Mouse (Mus musculus): ENCODE measurements around the gene Rnf126. TPM values are rescaled to one million over a fixed set of nuclear protein-coding genes. Genes with fewer than 3 reads are reported as not detected.

Rnf126 gene
- polyA plus RNA-seq, 1 experiment from 2014 or later: 104 TPM

- no peaks in the 10 kb centered on the region for H3K9me3 ChIP-seq (ENCODE audit: control insufficient read depth, low read length)
- H3K4me3 ChIP-seq (ENCODE audit: low read length): peak overlapping the region; percentile 54
- ATAC-seq (ENCODE audit: low FRiP score, low TSS enrichment): no peak
- H3K4me2 ChIP-seq (replicated peaks; ENCODE audit: low read depth, low read length): peak overlapping the region; percentile 90
- no peaks in the 10 kb centered on the region for H3K36me3 ChIP-seq (ENCODE audit: control insufficient read depth, insufficient read depth, low read length)
- 3% methylated on average over 43 of the region's 43 CpGs for WGBS
- H3K4me1 ChIP-seq (ENCODE audit: control insufficient read depth, insufficient read depth, low read length): peaks cover 12% of the 10 kb centered on the region; the same call in 1 of the 2 replicates
- H3K9ac ChIP-seq (ENCODE audit: low read depth, low read length): no peak overlapping the region
- H3K27me3 ChIP-seq (ENCODE audit: control insufficient read depth, insufficient read depth, low read length): peaks cover 35% of the 10 kb centered on the region
- no peak overlapping the region for H3K27ac ChIP-seq (ENCODE audit: low read depth, low read length)
Measured at GRCm38 (mm10) chr10:79717640-79718357, 49.0 kb downstream of the Rnf126 start.

GRCm38 (mm10) chr10:79716988-79717355 is 49.8 kb downstream of the Rnf126 start:
- H3K27ac ChIP-seq (ENCODE audit: low read depth, low read length): no peak overlapping the region
- H3K9me3 ChIP-seq (ENCODE audit: control insufficient read depth, low read length): no peaks in the 10 kb centered on the region
- H3K9ac ChIP-seq (ENCODE audit: low read depth, low read length): peak overlapping the region; percentile 40; the same call in 1 of the 2 replicates
- 2% methylated on average over 35 of the region's 44 CpGs for WGBS
- ATAC-seq (ENCODE audit: low FRiP score, low TSS enrichment): no peak
- H3K36me3 ChIP-seq (ENCODE audit: control insufficient read depth, insufficient read depth, low read length): peaks cover 1% of the 10 kb centered on the region
- H3K4me1 ChIP-seq (ENCODE audit: control insufficient read depth, insufficient read depth, low read length): peaks cover 12% of the 10 kb centered on the region; the same call in 1 of the 2 replicates
- H3K4me2 ChIP-seq (replicated peaks; ENCODE audit: low read depth, low read length): peak overlapping the region; percentile 90
- H3K27me3 ChIP-seq (ENCODE audit: control insufficient read depth, insufficient read depth, low read length): peaks cover 35% of the 10 kb centered on the region
- peak overlapping the region; percentile 54 for H3K4me3 ChIP-seq (ENCODE audit: low read length)

- peak within 1 kb of the TSS; percentile 40 for H3K9ac ChIP-seq (ENCODE audit: low read depth, low read length)
- 0 out of 2 replicates have a peak, but pooled peaks have one; percentile 12 for ATAC-seq (ENCODE audit: low FRiP score, low TSS enrichment)
- peaks cover 35% of the 10 kb centered on the region for H3K27me3 ChIP-seq (ENCODE audit: control insufficient read depth, insufficient read depth, low read length)
- H3K4me1 ChIP-seq (ENCODE audit: control insufficient read depth, insufficient read depth, low read length): peaks cover 12% of the 10 kb centered on the region; the same call in 1 of the 2 replicates
- peaks cover 7% of the 10 kb centered on the region for H3K36me3 ChIP-seq (ENCODE audit: control insufficient read depth, insufficient read depth, low read length)
- WGBS: 2% methylated on average over 37 of the region's 91 CpGs
- H3K9me3 ChIP-seq (ENCODE audit: control insufficient read depth, low read length): no peaks in the 10 kb centered on the region
- H3K27ac ChIP-seq (ENCODE audit: low read depth, low read length): no peak within 1 kb of the TSS
- H3K4me2 ChIP-seq (replicated peaks; ENCODE audit: low read depth, low read length): peak within 1 kb of the TSS; percentile 90
- H3K4me3 ChIP-seq (ENCODE audit: low read length): peak within 1 kb of the TSS; percentile 54
Measured at GRCm38 (mm10) chr10:79716254-79716987, 50.3 kb downstream of the Rnf126 start, which contains the start of gene Hcn2. Gene Hcn2 (plus strand): TSS chr10:79716634.

GRCm38 (mm10) chr10:79714996-79715395 is 51.8 kb downstream of the Rnf126 start:
- Histone ChIP-seq H3K36me3 (ENCODE audit: control insufficient read depth, insufficient read depth, low read length) (peaks cover 21% of the 10 kb centered on the region), H3K9me3 (ENCODE audit: control insufficient read depth, low read length) (no peaks in the 10 kb centered on the region), H3K4me3 (ENCODE audit: low read length) (no peak overlapping the region), H3K27me3 (ENCODE audit: control insufficient read depth, insufficient read depth, low read length) (peaks cover 35% of the 10 kb centered on the region), H3K9ac (ENCODE audit: low read depth, low read length) (no peak overlapping the region), H3K4me2 (replicated peaks; ENCODE audit: low read depth, low read length) (no peak overlapping the region), H3K27ac (ENCODE audit: low read depth, low read length) (no peak overlapping the region), H3K4me1 (ENCODE audit: control insufficient read depth, insufficient read depth, low read length) (peaks cover 12% of the 10 kb centered on the region; the same call in 1 of the 2 replicates)
- 76% methylated on average over 4 of the region's 4 CpGs for WGBS
- no peak for ATAC-seq (ENCODE audit: low FRiP score, low TSS enrichment)

GRCm38 (mm10) chr10:79713163-79713562 is 53.6 kb downstream of the Rnf126 start:
- H3K36me3 ChIP-seq (ENCODE audit: control insufficient read depth, insufficient read depth, low read length): peaks cover 39% of the 10 kb centered on the region
- H3K4me1 ChIP-seq (ENCODE audit: control insufficient read depth, insufficient read depth, low read length): peaks cover 12% of the 10 kb centered on the region; the same call in 1 of the 2 replicates
- H3K27me3 ChIP-seq (ENCODE audit: control insufficient read depth, insufficient read depth, low read length): peaks cover 32% of the 10 kb centered on the region
- no peaks in the 10 kb centered on the region for H3K9me3 ChIP-seq (ENCODE audit: control insufficient read depth, low read length)
- no peak overlapping the region for H3K4me3 ChIP-seq (ENCODE audit: low read length)
- no peak overlapping the region for H3K9ac ChIP-seq (ENCODE audit: low read depth, low read length)
- no peak for ATAC-seq (ENCODE audit: low FRiP score, low TSS enrichment)
- H3K4me2 ChIP-seq (replicated peaks; ENCODE audit: low read depth, low read length): no peak overlapping the region
- WGBS: 32% methylated on average over 1 of the region's 1 CpGs
- no peak overlapping the region for H3K27ac ChIP-seq (ENCODE audit: low read depth, low read length)

GRCm38 (mm10) chr10:79712499-79713126 is 54.1 kb downstream of the Rnf126 start:
- WGBS: 12% methylated on average over 6 of the region's 6 CpGs

GRCm38 (mm10) chr10:79712029-79712428 is 54.7 kb downstream of the Rnf126 start:
- Histone ChIP-seq H3K27me3 (ENCODE audit: control insufficient read depth, insufficient read depth, low read length) (peaks cover 23% of the 10 kb centered on the region), H3K4me3 (ENCODE audit: low read length) (no peak overlapping the region), H3K4me1 (ENCODE audit: control insufficient read depth, insufficient read depth, low read length) (peaks cover 16% of the 10 kb centered on the region), H3K36me3 (ENCODE audit: control insufficient read depth, insufficient read depth, low read length) (peaks cover 44% of the 10 kb centered on the region), H3K4me2 (replicated peaks; ENCODE audit: low read depth, low read length) (no peak overlapping the region), H3K9ac (ENCODE audit: low read depth, low read length) (no peak overlapping the region), H3K27ac (ENCODE audit: low read depth, low read length) (no peak overlapping the region), H3K9me3 (ENCODE audit: control insufficient read depth, low read length) (no peaks in the 10 kb centered on the region)
- WGBS: 96% methylated on average over 1 of the region's 1 CpGs
- peak; percentile 8; the same call in 1 of the 2 replicates for ATAC-seq (ENCODE audit: low FRiP score, low TSS enrichment)

More at GRCm38 (mm10) chr10:79712499-79713126, 54.1 kb downstream of the Rnf126 start:
- Histone ChIP-seq H3K27me3 (ENCODE audit: control insufficient read depth, insufficient read depth, low read length) (peaks cover 28% of the 10 kb centered on the region), H3K9me3 (ENCODE audit: control insufficient read depth, low read length) (no peaks in the 10 kb centered on the region), H3K4me1 (ENCODE audit: control insufficient read depth, insufficient read depth, low read length) (peaks cover 14% of the 10 kb centered on the region; the same call in 1 of the 2 replicates), H3K4me2 (replicated peaks; ENCODE audit: low read depth, low read length) (no peak overlapping the region), H3K4me3 (ENCODE audit: low read length) (no peak overlapping the region), H3K27ac (ENCODE audit: low read depth, low read length) (no peak overlapping the region), H3K9ac (ENCODE audit: low read depth, low read length) (no peak overlapping the region), H3K36me3 (ENCODE audit: control insufficient read depth, insufficient read depth, low read length) (peaks cover 44% of the 10 kb centered on the region)
- ATAC-seq (ENCODE audit: low FRiP score, low TSS enrichment): peak; percentile 36; the same call in 1 of the 2 replicates

- Histone ChIP-seq H3K4me2 (replicated peaks; ENCODE audit: low read depth, low read length) (no peak overlapping the region), H3K36me3 (ENCODE audit: control insufficient read depth, insufficient read depth, low read length) (peaks cover 51% of the 10 kb centered on the region), H3K9ac (ENCODE audit: low read depth, low read length) (no peak overlapping the region), H3K27ac (ENCODE audit: low read depth, low read length) (no peak overlapping the region), H3K27me3 (ENCODE audit: control insufficient read depth, insufficient read depth, low read length) (no peaks in the 10 kb centered on the region), H3K9me3 (ENCODE audit: control insufficient read depth, low read length) (no peaks in the 10 kb centered on the region), H3K4me3 (ENCODE audit: low read length) (no peak overlapping the region), H3K4me1 (ENCODE audit: control insufficient read depth, insufficient read depth, low read length) (peaks cover 31% of the 10 kb centered on the region)
- no peak for ATAC-seq (ENCODE audit: low FRiP score, low TSS enrichment)
- WGBS: 83% methylated on average over 7 of the region's 7 CpGs
Measured at GRCm38 (mm10) chr10:79709307-79709706, 57.4 kb downstream of the Rnf126 start.

All from kidney, embryonic 14.5 days (tissue).